Mouse (Mus musculus): ENCODE data around the gene Cyp4f39. TPM values are rescaled to one million over a fixed set of nuclear protein-coding genes. Genes with fewer than 3 reads are reported as not detected.

Gene Cyp4f39
- polyA plus RNA-seq, 1 experiment = 0.07 TPM

GRCm38 (mm10) chr17:32431972-32432371 lies 20.6 kb upstream of the Cyp4f39 start:
- H3K36me3 ChIP-seq (ENCODE audit: control insufficient read depth, insufficient read depth) = no peaks in the 10 kb centered on the region
- no peak overlapping the region for H3K4me2 ChIP-seq (ENCODE audit: low read depth)
- H3ac ChIP-seq (ENCODE audit: control insufficient read depth, insufficient read length) = no peak overlapping the region
- no peak overlapping the region for H3K4me3 ChIP-seq
- peaks cover 21% of the 10 kb centered on the region for H3K27me3 ChIP-seq (ENCODE audit: control insufficient read depth, insufficient read depth, insufficient read length)
- TF ChIP-seq TCF12 (IDR thresholded peaks at IDR 0.05; ENCODE audit: insufficient read depth, poor library complexity, severe bottlenecking) (no peak), USF1 (IDR thresholded peaks at IDR 0.05; ENCODE audit: low read depth) (no peak), E2F4 (IDR thresholded peaks at IDR 0.05; ENCODE audit: insufficient read depth) (no peak), MYOG (IDR thresholded peaks at IDR 0.05; ENCODE audit: control insufficient read depth in 1 of 3, insufficient read depth in 1 of 3, insufficient read length in 2 of 3, low read depth in 2 of 3) (no peak), POLR2A (IDR thresholded peaks at IDR 0.05; ENCODE audit: insufficient read length, low read depth) (no peak), MYOD1 (IDR thresholded peaks at IDR 0.05; ENCODE audit: control insufficient read depth in 1 of 3, insufficient read length in 2 of 3, low read depth in 2 of 3) (no peak), REST (IDR thresholded peaks at IDR 0.05; ENCODE audit: insufficient read depth, insufficient read length) (no peak), SRF (IDR thresholded peaks at IDR 0.05; ENCODE audit: control insufficient read depth, insufficient read length, low read depth) (no peak), POLR2AphosphoS2 (IDR thresholded peaks at IDR 0.05; ENCODE audit: insufficient read length, low read depth) (no peak), CEBPB (IDR thresholded peaks at IDR 0.05; ENCODE audit: insufficient read depth, poor library complexity, severe bottlenecking) (no peak), MAX (IDR thresholded peaks at IDR 0.05; ENCODE audit: low read depth) (no peak), TCF3 (IDR thresholded peaks at IDR 0.05; ENCODE audit: insufficient read length, low read depth) (no peak)
- no peaks in the 10 kb centered on the region for H3K79me2 ChIP-seq (ENCODE audit: control insufficient read depth, insufficient read depth)

GRCm38 (mm10) chr17:32434324-32434723 lies 18.2 kb upstream of the Cyp4f39 start:
- Histone ChIP-seq H3ac (ENCODE audit: control insufficient read depth, insufficient read length) (no peak overlapping the region), H3K79me2 (ENCODE audit: control insufficient read depth, insufficient read depth) (no peaks in the 10 kb centered on the region), H3K27me3 (ENCODE audit: control insufficient read depth, insufficient read depth, insufficient read length) (peaks cover 29% of the 10 kb centered on the region), H3K4me3 (no peak overlapping the region), H3K4me2 (ENCODE audit: low read depth) (no peak overlapping the region), H3K36me3 (ENCODE audit: control insufficient read depth, insufficient read depth) (no peaks in the 10 kb centered on the region)
- TF ChIP-seq MYOG (IDR thresholded peaks at IDR 0.05; ENCODE audit: control insufficient read depth in 1 of 3, insufficient read depth in 1 of 3, insufficient read length in 2 of 3, low read depth in 2 of 3) (no peak), SRF (IDR thresholded peaks at IDR 0.05; ENCODE audit: control insufficient read depth, insufficient read length, low read depth) (no peak), MAX (IDR thresholded peaks at IDR 0.05; ENCODE audit: low read depth) (no peak), E2F4 (IDR thresholded peaks at IDR 0.05; ENCODE audit: insufficient read depth) (no peak), REST (IDR thresholded peaks at IDR 0.05; ENCODE audit: insufficient read depth, insufficient read length) (no peak), USF1 (IDR thresholded peaks at IDR 0.05; ENCODE audit: low read depth) (no peak), MYOD1 (IDR thresholded peaks at IDR 0.05; ENCODE audit: control insufficient read depth in 1 of 3, insufficient read length in 2 of 3, low read depth in 2 of 3) (no peak), TCF3 (IDR thresholded peaks at IDR 0.05; ENCODE audit: insufficient read length, low read depth) (no peak), TCF12 (IDR thresholded peaks at IDR 0.05; ENCODE audit: insufficient read depth, poor library complexity, severe bottlenecking) (no peak), CEBPB (IDR thresholded peaks at IDR 0.05; ENCODE audit: insufficient read depth, poor library complexity, severe bottlenecking) (no peak), POLR2AphosphoS2 (IDR thresholded peaks at IDR 0.05; ENCODE audit: insufficient read length, low read depth) (no peak), POLR2A (IDR thresholded peaks at IDR 0.05; ENCODE audit: insufficient read length, low read depth) (no peak)

GRCm38 (mm10) chr17:32435151-32435550 lies 17.4 kb upstream of the Cyp4f39 start:
- no peak overlapping the region for H3K4me3 ChIP-seq
- TF ChIP-seq TCF3 (IDR thresholded peaks at IDR 0.05; ENCODE audit: insufficient read length, low read depth) (no peak), MYOD1 (IDR thresholded peaks at IDR 0.05; ENCODE audit: control insufficient read depth in 1 of 3, insufficient read length in 2 of 3, low read depth in 2 of 3) (no peak), E2F4 (IDR thresholded peaks at IDR 0.05; ENCODE audit: insufficient read depth) (no peak), TCF12 (IDR thresholded peaks at IDR 0.05; ENCODE audit: insufficient read depth, poor library complexity, severe bottlenecking) (no peak), POLR2A (IDR thresholded peaks at IDR 0.05; ENCODE audit: insufficient read length, low read depth) (no peak), CEBPB (IDR thresholded peaks at IDR 0.05; ENCODE audit: insufficient read depth, poor library complexity, severe bottlenecking) (no peak), MYOG (IDR thresholded peaks at IDR 0.05; ENCODE audit: control insufficient read depth in 1 of 3, insufficient read depth in 1 of 3, insufficient read length in 2 of 3, low read depth in 2 of 3) (no peak), REST (IDR thresholded peaks at IDR 0.05; ENCODE audit: insufficient read depth, insufficient read length) (no peak), SRF (IDR thresholded peaks at IDR 0.05; ENCODE audit: control insufficient read depth, insufficient read length, low read depth) (no peak), USF1 (IDR thresholded peaks at IDR 0.05; ENCODE audit: low read depth) (no peak), POLR2AphosphoS2 (IDR thresholded peaks at IDR 0.05; ENCODE audit: insufficient read length, low read depth) (no peak), MAX (IDR thresholded peaks at IDR 0.05; ENCODE audit: low read depth) (no peak)
- H3ac ChIP-seq (ENCODE audit: control insufficient read depth, insufficient read length) = no peak overlapping the region
- no peaks in the 10 kb centered on the region for H3K79me2 ChIP-seq (ENCODE audit: control insufficient read depth, insufficient read depth)
- H3K36me3 ChIP-seq (ENCODE audit: control insufficient read depth, insufficient read depth) = no peaks in the 10 kb centered on the region
- no peak overlapping the region for H3K4me2 ChIP-seq (ENCODE audit: low read depth)
- peaks cover 26% of the 10 kb centered on the region for H3K27me3 ChIP-seq (ENCODE audit: control insufficient read depth, insufficient read depth, insufficient read length)

- Histone ChIP-seq H3K4me3 (no peak overlapping the region), H3K79me2 (ENCODE audit: control insufficient read depth, insufficient read depth) (no peaks in the 10 kb centered on the region), H3K27me3 (ENCODE audit: control insufficient read depth, insufficient read depth, insufficient read length) (peaks cover 36% of the 10 kb centered on the region), H3ac (ENCODE audit: control insufficient read depth, insufficient read length) (no peak overlapping the region), H3K4me2 (ENCODE audit: low read depth) (no peak overlapping the region), H3K36me3 (ENCODE audit: control insufficient read depth, insufficient read depth) (no peaks in the 10 kb centered on the region)
- TF ChIP-seq USF1 (IDR thresholded peaks at IDR 0.05; ENCODE audit: low read depth) = no peak
- TF ChIP-seq POLR2AphosphoS2 (IDR thresholded peaks at IDR 0.05; ENCODE audit: insufficient read length, low read depth) = no peak
- TF ChIP-seq TCF3 (IDR thresholded peaks at IDR 0.05; ENCODE audit: insufficient read length, low read depth) = no peak
- TF ChIP-seq MYOG (IDR thresholded peaks at IDR 0.05; ENCODE audit: control insufficient read depth in 1 of 3, insufficient read depth in 1 of 3, insufficient read length in 2 of 3, low read depth in 2 of 3) = no peak
- no peak for TF ChIP-seq REST (IDR thresholded peaks at IDR 0.05; ENCODE audit: insufficient read depth, insufficient read length)
These were observed 15.4 kb upstream of the Cyp4f39 start for GRCm38 (mm10) chr17:32437106-32437505.

- TF ChIP-seq POLR2A (IDR thresholded peaks at IDR 0.05; ENCODE audit: insufficient read length, low read depth) (no peak), MAX (IDR thresholded peaks at IDR 0.05; ENCODE audit: low read depth) (no peak), MYOD1 (IDR thresholded peaks at IDR 0.05; ENCODE audit: control insufficient read depth in 1 of 3, insufficient read length in 2 of 3, low read depth in 2 of 3) (no peak), TCF12 (IDR thresholded peaks at IDR 0.05; ENCODE audit: insufficient read depth, poor library complexity, severe bottlenecking) (no peak), POLR2AphosphoS2 (IDR thresholded peaks at IDR 0.05; ENCODE audit: insufficient read length, low read depth) (no peak), SRF (IDR thresholded peaks at IDR 0.05; ENCODE audit: control insufficient read depth, insufficient read length, low read depth) (no peak), USF1 (IDR thresholded peaks at IDR 0.05; ENCODE audit: low read depth) (no peak), REST (IDR thresholded peaks at IDR 0.05; ENCODE audit: insufficient read depth, insufficient read length) (no peak), TCF3 (IDR thresholded peaks at IDR 0.05; ENCODE audit: insufficient read length, low read depth) (no peak), E2F4 (IDR thresholded peaks at IDR 0.05; ENCODE audit: insufficient read depth) (no peak), MYOG (IDR thresholded peaks at IDR 0.05; ENCODE audit: control insufficient read depth in 1 of 3, insufficient read depth in 1 of 3, insufficient read length in 2 of 3, low read depth in 2 of 3) (no peak), CEBPB (IDR thresholded peaks at IDR 0.05; ENCODE audit: insufficient read depth, poor library complexity, severe bottlenecking) (no peak)
- H3K4me2 ChIP-seq (ENCODE audit: low read depth) = no peak overlapping the region
- no peaks in the 10 kb centered on the region for H3K36me3 ChIP-seq (ENCODE audit: control insufficient read depth, insufficient read depth)
- no peaks in the 10 kb centered on the region for H3K79me2 ChIP-seq (ENCODE audit: control insufficient read depth, insufficient read depth)
- H3ac ChIP-seq (ENCODE audit: control insufficient read depth, insufficient read length) = no peak overlapping the region
- H3K4me3 ChIP-seq = no peak overlapping the region
- peaks cover 23% of the 10 kb centered on the region for H3K27me3 ChIP-seq (ENCODE audit: control insufficient read depth, insufficient read depth, insufficient read length)
These were observed 9.3 kb upstream of the Cyp4f39 start for GRCm38 (mm10) chr17:32443245-32443644.
